Mouse (Mus musculus) heart, adult 11 months (tissue): ENCODE data around the gene Nup205.
A peak's percentile ranks its signal among the peaks of the same experiment; 100 is the strongest.
"Not testable (repeated sequence)": the region's sequence is repeated elsewhere in the genome, so short reads cannot be mapped to it uniquely, and the experiment has no call there.

Experiments used
- DNase-seq: peaks from one replicate; pipeline ENCODE4 v3.0.0; 2022

Gene Nup205

DNA sequence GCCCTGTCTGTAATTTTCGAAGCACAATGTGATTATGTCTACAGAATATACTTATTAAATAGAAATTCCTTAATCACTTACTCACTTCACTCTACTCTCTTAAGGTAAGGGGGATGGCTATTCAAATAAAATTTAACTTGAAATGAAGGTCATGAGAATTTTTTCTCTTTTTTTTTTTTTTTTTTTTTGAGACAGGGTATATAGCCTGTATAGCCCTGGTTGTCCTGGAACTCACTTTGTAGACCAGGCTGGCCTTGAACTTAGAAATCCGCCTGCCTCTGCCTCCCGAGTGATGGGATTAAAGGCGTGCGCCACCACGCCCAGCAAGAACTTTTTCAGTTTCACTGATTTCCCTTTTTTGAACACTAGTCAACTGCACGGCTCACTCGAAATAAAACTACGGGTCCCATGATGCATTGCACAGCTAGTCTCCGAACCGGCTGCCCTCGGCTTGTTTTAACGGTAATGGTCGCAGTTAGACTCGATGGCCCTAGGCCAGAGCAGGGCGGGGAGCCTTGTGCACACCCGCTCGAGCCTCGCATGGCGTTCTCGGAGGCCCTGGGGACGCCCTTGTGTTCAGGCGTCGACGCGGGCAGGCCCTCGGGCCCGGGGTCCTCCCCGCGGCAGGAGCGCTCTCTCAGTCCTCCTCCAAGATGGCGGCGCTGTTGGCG lies at the start of gene Nup205:
Gene Nup205 (plus strand): TSS at position 443 of the 671 bp plus-strand sequence.
- peak; percentile 98 for DNase-seq

DNA sequence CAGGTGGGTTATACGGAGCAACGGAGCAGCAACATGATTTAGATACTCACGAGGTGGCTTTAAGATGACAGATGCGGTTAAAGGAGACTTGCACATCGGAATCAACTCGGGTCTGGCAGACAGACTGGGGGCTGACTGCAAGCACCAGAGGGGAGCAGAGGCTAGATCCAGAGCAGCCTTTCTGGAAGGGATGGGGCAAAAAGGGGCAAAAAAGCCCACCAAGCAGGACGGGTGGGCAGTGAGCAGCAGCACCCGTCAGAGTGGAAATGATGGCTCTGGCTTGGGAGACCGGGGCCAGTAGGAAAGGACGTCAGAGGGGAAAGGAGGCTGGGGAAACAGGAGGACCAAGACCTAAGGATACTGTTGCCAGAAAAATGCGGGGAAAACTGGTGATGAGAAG lies 44.4 kb upstream of the Nup205 start:
- peak; percentile 95 for DNase-seq

DNA sequence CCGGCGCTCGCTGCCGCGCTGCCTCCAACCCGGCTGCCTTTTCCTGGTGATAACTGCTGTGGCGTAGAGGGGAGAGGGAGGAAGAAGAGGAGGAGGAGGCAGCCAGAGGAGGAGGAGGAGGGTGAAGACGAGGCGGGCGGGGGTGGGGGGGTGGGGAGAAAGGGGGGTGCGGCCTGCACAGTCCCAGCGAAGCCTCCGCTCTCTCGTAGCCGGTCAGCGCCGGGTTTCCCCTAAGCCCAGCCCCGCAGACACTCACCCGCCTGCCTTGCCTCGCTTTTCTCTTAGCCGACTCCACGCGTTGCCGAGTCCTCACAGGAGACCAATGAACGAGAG lies 44.0 kb upstream of the Nup205 start:
- DNase-seq = no peak

DNA sequence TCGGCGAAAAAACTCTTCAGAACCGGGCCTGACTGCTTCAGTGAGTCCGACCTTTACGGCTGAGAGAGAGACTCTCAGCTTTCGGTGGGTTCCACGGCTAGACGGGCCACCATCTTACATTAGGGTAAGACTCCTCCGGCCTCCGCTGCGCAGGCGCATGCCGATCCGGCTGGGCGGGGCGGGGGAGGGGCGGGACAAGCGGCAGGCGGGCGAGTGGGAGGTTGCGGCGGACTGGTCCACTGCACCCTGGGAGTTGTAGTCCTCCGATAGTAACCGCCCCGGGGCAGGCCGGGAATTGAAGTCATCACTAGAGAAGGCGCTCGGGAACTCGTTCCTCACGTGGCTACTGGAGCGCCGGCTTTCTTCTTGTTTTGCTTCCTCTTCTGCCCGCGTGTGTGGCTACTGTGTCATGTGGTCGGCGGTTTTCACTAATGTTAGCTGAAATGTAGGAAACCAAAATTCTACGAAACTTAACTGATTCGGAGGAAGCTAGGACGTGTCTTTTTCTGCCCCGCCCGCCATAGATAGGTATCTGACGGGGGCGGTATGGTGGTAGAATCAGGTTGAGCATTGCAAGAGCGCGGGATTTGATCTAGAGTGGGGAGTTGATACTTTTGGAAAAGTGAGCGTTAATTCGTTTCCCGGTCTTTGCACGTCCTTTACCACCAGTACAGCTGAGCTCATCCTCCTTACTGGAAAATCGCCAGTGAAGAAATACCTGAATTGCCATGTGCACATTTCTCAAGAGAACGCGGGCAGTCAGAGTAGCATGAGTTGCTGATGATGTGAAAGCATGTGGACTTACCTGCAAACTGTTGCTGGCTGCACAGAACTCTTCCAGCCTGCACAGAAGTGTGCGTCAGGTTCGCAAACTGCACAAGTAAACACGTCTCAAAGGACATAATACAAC lies 43.4 kb upstream of the Nup205 start, which contains the start of gene Cnot4:
Gene Cnot4 (minus strand): TSS at position 146 of the 910 bp plus-strand sequence.
- DNase-seq = peak; percentile 100

DNA sequence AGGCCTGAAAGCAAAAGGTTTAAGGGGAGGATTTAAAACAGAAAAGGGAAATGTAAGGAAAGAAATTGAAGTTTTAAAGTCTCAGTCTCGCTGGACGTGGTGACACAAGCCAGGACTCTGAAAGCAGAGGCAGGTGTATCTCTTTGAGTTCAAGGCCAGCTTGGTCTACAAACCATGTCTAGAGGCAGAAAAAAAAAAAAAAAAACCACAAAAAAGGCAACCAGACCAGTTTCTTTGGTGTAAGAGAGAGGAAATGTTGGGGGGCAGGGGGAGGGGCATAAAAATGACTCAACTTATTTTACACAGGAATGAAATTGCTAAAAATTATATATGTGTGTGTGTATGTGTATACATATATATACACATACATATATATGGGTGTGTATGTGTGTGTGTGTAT lies 42.4 kb upstream of the Nup205 start:
- no peak for DNase-seq

DNA sequence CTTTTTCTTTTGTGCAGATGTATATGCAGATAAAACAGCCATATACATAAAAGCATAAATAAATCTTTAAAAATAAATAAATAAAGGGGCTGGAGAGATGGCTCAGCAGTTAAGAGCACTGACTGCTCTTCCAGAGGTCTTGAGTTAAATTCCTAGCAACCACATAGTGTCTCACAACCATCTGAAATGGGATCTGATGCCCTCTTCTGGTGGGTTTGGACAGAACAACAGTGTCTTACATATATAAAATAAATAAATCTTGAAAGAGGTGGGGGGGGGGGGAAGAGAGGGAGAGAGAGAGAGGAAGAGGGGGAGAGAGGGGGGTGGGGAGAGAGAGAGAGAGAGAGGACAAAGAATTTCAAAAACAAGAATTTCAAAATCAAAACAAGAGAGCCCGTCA lies 36.9 kb upstream of the Nup205 start:
- DNase-seq = no peak

DNA sequence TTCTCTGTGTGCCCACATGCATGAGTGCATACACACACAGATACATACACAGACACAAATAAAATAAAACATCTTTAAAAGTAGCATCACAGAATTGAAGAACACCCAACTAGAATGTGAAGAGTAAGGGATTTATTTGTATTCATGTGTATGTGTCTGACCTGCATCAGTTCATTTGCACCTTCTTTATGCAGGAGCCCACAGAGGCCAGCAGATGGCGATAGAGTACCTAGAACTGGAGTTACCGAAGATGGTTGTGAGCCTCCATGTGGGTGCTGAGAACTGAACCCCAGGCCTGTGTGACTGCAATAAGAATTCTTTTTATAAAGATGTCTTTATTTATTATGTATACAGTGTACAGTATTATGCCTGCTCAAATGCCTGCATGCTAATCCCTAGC lies 31.7 kb upstream of the Nup205 start:
- DNase-seq = no peak

DNA sequence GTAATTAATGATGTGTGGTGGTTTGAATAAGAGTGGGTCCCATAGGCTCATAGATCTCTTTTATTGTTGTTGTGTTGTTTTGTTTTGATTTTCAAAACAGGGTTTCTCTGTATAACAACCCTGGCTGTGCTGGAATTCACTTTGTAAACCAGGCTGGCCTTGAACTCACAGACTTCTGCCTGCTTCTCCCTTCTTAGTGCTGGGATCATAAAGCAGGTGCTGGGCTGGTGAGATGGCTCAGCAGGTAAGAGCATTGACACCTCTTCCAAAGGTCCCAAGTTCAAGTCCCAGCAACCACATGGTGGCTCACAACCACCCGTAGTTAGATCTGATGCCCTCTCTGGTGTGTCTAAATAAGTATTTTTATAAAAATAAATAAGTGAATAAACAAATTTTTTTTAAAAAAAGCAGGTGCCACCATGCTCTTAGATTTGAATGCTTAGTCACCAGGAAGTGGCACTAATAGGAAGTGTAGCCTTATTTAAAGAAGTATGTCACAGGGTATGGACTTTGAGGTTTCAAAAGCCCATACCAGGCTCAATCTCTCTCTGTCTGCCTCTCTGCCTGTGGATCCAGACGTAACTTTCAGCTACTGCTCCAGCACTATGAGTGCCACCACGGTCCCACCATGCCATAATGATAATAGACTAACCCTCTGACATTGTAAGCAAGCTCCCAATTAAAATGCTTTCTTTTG lies 29.3 kb upstream of the Nup205 start:
- DNase-seq = no peak

DNA sequence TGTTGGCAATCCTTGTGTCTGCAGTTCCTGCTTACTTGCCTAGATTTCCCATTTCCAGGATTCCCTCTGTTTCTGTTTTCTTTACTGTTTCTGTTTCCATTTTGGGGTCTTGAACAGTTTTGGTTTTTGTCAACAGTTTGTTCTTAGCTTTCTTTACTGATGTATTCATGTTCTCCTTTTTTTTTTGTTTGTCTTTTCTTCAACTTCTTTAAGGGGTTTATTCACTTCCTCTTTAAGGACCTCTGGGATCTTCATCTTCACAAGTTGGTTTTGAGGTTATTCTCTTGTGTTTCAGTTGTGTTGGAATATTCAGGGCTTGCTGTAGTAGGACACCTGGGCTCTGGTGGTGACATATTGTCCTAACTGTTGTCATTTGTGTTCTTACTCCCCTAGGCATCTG lies 22.7 kb upstream of the Nup205 start:
- no peak for DNase-seq

DNA sequence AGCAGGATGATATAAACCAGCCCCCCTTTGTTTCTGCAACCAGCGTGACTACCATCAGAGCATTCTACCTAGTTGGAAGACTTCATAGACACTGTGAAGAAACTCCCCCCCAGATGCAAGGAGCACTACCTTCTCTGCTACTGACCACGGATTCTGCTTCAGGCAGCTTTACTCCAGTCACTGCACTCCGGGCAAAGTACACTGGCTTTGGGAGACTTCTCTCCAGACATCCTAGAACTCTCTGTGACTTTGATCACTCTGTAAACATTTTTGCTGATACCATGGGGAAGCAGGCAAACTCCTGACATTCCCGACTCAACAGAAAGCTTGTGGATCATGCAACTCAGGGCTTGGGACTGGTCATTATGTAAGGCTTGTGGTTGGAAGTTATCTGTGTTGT lies 8.0 kb upstream of the Nup205 start:
- no peak for DNase-seq

DNA sequence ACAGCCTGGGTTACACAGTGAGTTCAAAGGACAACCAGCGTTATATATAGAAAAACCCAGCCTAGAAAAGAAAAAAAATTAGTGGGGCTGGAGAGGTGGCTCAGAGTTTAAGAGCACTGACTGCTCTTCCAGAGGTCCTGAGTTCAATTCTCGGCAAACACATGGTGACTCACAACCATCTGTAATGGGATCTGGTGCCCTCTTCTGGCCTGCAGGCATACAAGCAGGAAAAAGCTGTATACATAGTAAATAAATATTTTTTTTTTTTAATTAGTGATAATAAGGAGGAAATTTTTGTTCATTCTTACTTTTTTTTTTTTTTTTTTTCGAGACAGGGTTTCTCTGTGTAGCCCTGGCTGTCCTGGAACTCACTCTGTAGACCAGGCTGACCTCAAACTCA lies 5.2 kb upstream of the Nup205 start:
- DNase-seq = peak; percentile 16

DNA sequence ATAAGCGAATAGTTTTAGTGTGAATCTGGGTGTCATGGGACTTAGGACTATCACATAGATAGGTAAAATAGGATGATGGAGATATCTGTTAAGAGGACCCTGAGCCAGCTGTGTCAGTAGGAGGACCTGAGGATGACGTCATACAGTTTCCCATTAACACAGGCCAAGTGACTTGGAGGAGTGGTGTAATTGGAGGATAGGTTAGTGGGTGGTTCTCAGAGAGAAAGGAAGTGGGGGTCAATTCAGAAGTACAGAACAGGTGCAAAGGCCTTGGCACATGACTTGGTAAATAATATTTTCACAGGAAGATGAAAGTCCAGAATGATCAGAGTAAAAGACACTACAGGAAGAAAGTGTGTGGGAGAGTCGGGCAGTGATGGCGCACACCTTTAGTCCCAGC lies 4.0 kb upstream of the Nup205 start:
- no peak for DNase-seq

DNA sequence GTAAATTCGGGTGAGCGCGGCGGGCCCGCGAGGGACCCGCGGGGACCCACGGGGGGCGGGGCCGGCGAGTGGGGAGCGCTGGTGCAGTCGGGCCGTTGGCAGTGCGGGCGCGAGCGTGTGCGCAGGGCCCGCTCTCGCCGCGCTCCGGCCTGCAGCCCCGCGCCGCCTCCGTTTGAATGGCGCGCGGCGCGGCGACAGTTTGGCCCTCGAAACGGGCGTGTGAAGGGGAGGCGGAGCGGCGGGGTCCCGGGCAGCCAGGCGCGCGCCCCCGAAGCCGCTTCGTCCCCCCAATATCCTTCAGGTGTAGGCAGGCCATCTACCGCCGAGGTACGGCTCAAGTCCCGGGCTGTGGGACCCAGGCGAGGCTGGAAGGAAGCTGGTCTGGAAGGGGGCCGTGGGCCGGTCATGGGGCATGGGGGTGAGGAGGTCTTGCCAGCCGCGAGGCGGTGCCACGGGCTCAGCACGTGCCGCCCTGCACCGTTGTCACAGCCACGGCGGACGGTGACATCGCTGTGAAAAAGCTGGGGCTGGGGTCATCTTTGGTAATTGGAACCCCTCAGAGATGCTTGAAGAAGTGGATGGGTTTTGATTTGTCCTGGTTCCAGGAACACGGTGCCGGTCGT lies 540 bp downstream of the Nup205 start:
- peak; percentile 95 for DNase-seq

DNA sequence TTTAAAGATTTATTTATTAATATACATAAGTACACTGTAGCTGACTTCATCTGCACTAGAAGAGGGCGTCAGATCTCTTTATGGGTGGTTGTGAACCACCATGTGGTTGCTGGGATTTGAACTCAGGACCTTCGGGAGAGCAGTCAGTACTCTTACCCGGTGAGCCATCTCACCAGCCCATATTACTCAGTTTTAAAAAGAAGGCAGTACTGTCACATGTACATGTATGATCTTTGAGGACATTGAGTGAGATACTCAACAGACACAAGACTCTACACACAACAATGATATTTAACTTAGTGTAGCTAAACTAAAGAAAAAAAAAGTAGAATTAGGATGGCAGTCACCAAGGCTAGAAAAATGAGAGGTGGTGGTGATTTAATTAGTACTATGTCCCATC lies 2.1 kb downstream of the Nup205 start:
- not testable (repeated sequence) for DNase-seq

DNA sequence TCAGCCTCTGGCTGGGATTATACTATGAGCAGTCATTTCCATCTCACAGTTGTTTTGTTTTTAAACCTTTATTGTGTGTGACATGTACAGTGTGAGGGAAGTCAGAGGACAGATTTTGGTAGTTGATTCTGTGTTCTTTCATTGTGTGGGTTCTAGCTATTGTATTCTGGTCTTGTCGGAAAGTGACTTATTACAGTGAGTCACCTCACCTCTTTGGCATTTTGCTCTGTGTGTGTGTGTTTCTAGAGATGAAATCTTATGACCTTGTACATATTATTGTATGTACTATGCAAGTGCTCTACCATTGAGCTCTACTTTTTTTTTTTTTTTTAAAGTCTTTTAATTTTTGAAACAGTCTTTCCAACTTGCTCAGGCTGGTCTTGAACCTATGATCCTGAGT lies 7.6 kb downstream of the Nup205 start:
- DNase-seq = no peak

DNA sequence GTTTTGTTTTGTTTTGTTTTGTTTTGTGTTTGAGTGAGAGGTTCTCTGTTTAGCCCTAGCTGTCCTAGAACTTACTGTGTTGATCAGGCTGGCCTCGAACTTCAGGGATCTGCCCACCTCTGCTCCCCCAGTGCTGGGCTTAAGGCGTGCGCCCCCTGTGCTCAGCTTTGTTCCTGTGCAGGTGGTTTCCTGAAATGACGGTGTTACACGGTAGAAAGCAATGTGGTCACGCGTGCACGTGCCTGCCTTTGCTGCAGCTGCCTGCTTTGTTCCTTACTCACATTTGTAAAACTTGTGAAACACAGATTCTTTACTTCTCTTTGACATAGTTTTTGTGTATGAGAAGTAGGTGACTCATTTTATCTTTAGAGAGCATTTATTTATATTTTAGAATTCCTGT lies 14.0 kb downstream of the Nup205 start:
- no peak for DNase-seq

DNA sequence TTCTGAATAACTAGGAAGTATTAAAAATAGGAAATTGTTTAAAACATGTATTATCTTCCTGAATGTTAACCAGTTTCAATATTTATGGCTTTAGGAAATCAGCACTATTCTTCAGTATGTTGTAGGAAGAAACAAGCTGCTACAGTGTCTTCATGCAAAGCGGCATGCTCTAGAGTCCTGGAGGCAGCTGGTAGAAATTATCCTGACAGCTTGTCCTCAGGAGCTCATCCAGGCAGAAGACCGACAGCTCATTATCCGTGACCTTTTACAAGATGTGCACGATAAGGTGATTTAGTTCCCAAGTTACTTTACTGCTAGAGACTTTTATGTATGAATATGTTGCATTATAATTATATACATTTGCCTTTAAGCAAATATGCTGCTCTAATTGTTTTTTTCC lies 48.5 kb downstream of the Nup205 start:
- DNase-seq = no peak

DNA sequence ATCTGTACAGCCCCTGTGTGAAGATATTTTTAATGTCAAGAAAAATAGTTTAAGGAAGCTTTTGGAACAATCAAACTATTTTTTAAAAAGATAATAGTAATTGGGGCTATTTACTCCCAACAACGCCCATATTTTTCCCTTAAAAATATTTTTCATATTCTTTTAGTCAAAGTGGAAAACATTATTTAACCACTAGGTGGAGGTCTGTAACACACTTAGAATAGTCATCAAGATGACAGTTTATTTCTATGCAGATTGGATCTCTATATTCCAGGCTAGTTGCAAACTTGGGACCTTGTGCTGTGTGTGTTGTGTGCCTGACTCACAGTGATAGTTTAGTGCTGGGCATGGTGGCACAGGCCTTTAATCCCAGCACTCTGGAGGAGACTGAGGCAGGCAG lies 52.2 kb downstream of the Nup205 start:
- no peak for DNase-seq

DNA sequence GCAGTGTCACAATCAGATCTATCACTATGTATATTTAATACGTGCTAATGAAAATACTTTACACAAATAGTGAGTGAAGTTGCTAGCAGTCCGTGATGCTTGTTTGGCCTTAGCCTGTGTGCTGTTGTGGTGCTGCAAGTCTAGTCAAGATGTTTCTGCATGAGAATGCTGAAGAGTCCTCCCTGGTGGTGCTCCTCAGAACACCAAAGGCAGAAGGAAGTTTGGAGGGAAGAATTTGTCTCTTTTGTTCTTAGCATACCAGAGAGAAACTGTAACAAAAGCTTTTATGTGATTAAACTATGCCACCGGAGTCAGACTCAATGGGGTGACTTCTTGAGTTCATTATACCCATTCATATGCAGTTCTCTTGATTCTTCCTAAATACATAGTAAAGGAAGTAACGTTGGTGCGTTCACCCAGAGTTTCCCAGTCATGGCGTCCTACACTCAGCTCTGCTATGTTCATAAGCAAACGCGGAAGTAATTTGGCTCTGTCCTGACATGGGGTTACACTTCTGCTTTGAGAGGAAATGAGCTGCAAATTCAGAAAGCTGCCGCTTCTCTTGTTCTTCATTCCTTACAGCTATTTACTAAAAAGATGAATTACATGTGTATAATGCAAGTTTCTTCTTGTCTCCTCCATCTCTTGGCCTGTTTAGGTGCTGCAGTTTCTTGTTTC lies 59.0 kb downstream of the Nup205 start:
- peak; percentile 55 for DNase-seq

DNA sequence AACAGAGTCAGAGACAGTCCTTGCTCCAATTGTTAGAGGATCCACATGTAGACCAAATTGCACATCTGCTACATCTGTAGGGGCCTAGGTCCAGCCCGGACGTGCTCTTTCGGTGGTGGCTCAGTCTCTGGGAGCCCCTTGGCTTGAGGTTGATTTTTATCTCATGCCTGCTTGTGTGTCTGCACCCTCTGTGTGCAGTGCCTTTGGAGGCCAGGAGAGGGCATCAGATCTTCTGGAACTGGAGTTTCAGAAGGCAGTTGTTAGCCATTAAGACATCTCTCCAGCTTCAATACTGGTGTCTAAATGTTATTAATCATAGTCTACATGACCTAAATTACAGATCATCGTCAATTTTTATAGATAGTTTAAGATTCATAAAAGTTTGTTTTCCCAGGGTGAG lies 66.0 kb downstream of the Nup205 start:
- no peak for DNase-seq

DNA sequence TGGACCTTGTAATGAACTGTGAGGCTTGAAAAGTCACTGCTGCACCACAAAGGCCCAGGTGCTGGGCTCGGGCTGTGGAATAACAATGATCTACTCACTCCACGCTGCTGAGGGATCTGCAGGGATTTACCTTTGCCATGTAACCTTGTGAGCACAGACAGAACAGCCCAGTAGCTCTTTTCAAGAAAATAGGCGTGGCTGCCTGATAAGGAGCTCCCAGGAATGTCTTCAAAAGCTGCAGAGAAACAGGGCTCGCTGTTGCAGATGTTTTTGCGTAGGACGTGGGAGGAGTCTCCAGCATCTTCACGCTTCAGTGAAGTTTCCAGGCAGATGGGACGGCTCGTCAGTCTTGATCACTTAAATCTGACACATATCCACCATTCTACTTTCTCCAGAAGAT lies 66.8 kb downstream of the Nup205 start:
- DNase-seq = peak; percentile 81

DNA sequence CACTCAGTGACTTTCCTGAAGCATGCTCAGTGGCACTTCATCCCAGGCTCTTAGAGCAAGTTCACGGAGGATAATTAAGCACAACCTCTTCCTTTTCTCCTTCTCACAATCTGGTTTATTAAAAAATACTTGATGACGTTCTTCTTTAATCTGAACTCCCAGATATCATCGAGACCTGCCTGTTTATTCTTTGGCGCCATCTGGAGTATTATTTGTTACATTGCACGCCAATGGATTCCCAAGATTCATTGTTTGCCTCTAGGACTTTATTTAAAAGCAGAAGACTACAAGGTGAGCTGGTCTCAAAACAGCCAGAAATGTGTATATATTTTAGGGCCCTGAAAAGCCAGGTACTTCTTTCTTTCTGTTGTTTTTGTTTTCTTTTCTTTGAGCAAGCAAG lies 67.9 kb downstream of the Nup205 start:
- DNase-seq = peak; percentile 42
